Mouse (Mus musculus): ENCODE measurements around the gene Cox4i2. TPM values are rescaled to one million over a fixed set of nuclear protein-coding genes. Genes with fewer than 3 reads are reported as not detected.

Gene Cox4i2
- total and polyA plus RNA-seq, 2 experiments from 2014 or later: 4.3 to 5.4 TPM

DNA sequence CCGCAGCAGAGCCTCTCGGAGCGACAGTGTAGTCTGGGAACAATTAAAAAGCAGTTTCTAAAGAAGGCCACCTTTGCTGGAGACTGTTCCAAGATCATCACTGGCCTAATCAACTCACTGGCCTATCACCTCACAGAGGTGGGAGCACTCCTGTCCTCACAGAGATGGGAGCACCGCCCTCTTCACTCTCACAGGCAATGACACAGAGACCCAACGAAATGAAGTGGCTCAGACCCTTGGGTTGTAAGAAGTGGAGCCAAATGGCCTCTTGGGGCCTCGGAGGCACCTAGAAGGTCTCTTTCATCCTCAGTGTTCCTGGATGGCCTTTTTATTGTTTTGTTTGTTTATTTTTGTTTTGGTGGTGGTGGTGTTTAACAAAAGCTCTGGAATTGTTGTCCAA lies 27.8 kb upstream of the Cox4i2 start:
- ATAC-seq: no peak
- H3K27ac ChIP-seq (ENCODE audit: low read depth, low read length): no peak overlapping the region
- no peaks in the 10 kb centered on the region for H3K36me3 ChIP-seq (ENCODE audit: insufficient read depth)
- H3K9me3 ChIP-seq (ENCODE audit: low read length): no peaks in the 10 kb centered on the region
- H3K27me3 ChIP-seq (ENCODE audit: insufficient read depth, low read length): no peaks in the 10 kb centered on the region
- no peak overlapping the region for H3K4me3 ChIP-seq (ENCODE audit: low read depth, low read length)
- no peak overlapping the region for H3K9ac ChIP-seq
- DNase-seq: no peak
- no peaks in the 10 kb centered on the region for H3K4me1 ChIP-seq (ENCODE audit: insufficient read depth)
- no peak for TF ChIP-seq CTCF (IDR thresholded peaks at IDR 0.05; ENCODE audit: low read depth)
- 86% methylated on average over 6 of the region's 6 CpGs for WGBS
- H3K4me2 ChIP-seq (ENCODE audit: low read depth): no peak overlapping the region

DNA sequence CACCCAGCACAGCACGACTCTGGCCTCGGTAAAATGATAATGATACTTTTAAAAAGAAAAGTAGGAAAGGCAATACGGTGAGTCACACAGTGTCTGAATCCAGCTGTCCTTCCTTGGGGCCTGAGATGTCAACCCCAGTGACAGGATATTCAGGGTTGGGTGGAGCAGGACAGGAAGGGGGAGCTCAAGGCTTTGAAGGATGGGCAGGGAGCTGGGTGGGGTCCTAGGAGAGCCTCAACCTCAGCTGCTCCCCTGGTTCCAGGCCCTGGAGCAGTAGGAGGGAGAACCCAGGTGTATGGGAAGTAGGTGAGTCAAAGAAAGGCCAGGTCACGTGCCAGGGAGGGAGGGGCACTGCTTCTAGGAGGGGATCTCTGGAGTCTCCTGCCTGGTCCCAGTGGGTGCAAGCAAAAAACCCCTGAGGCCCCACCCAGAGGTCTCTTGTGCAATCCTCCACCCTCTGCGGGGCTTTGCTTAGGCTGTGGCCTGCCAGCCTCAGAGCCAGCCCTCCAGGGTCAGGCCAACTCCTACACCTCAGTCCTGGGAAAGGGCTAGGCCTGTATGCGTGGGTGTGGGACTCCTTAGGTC lies 27.1 kb upstream of the Cox4i2 start:
- no peaks in the 10 kb centered on the region for H3K4me1 ChIP-seq (ENCODE audit: insufficient read depth)
- no peaks in the 10 kb centered on the region for H3K36me3 ChIP-seq (ENCODE audit: insufficient read depth)
- no peak overlapping the region for H3K4me2 ChIP-seq (ENCODE audit: low read depth)
- TF ChIP-seq CTCF (IDR thresholded peaks at IDR 0.05; ENCODE audit: low read depth): no peak
- no peak overlapping the region for H3K9ac ChIP-seq
- H3K4me3 ChIP-seq (ENCODE audit: low read depth, low read length): no peak overlapping the region
- H3K27me3 ChIP-seq (ENCODE audit: insufficient read depth, low read length): no peaks in the 10 kb centered on the region
- ATAC-seq (no peak), DNase-seq (no peak)
- 73% methylated on average over 6 of the region's 6 CpGs for WGBS
- H3K27ac ChIP-seq (ENCODE audit: low read depth, low read length): no peak overlapping the region
- H3K9me3 ChIP-seq (ENCODE audit: low read length): no peaks in the 10 kb centered on the region

DNA sequence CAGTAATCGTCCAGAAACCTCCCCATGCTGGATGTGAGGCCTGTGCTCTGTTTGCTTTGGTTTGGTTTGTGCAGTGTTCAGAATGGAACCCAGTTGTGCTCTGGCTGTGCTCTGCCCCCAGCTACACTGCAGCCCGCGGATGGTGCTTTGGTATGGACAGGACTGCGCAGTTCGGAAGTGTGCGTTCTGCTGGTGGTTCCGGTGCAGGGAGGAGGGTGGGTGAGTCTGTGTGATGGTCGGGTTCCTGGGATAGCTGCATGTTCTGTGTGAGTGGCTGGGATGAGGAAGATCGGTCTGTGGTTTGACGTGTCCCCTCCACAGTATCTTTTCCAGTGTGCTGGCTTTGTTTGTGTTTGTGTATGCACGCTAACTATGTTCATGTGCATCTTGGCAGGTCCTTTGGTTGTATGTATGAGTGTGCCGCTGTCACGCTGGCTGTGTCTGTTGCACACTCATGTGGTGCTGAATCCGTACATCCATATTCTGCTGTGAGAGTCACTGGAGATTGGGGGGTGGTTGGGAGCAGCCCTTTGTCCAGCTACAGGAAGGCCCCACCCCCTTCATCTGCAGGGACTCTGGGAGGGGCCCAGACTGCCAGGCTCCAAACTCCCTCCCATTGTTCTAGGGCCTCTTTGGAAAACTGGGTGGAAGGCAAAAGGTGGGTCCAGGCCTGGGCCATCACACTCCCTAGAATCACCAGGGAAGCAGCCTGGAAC lies 26.0 kb upstream of the Cox4i2 start:
- no peak for DNase-seq
- Histone ChIP-seq H3K27ac (ENCODE audit: low read depth, low read length) (peak overlapping the region; percentile 21; the same call in 1 of the 2 replicates), H3K4me2 (ENCODE audit: low read depth) (no peak overlapping the region), H3K4me3 (ENCODE audit: low read depth, low read length) (no peak overlapping the region), H3K27me3 (ENCODE audit: insufficient read depth, low read length) (no peaks in the 10 kb centered on the region), H3K9me3 (ENCODE audit: low read length) (no peaks in the 10 kb centered on the region), H3K4me1 (ENCODE audit: insufficient read depth) (no peaks in the 10 kb centered on the region), H3K9ac (no peak overlapping the region), H3K36me3 (ENCODE audit: insufficient read depth) (no peaks in the 10 kb centered on the region)
- no peak for TF ChIP-seq CTCF (IDR thresholded peaks at IDR 0.05; ENCODE audit: low read depth)
- ATAC-seq: no peak
- WGBS: 87% methylated on average over 14 of the region's 14 CpGs

DNA sequence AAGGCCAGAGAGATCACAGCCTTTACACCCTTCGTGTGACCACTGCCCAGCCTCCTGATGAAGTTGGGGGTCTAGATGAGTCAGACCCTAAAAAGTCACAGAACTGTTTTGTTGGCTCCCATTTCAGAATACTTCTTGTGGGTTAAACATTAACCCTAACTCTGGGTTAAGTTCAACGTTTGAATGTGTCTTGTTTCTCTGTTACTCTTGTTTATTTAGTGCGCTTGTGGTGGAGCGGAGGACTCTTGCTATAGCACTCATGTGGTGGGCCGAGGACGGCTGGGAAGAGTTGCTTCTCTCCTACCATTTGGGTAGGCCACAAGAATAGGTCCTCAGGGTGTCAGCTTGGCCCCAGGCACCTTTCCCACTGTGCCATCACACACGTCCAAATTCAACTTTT lies 25.4 kb upstream of the Cox4i2 start:
- H3K9ac ChIP-seq: no peak overlapping the region
- no peaks in the 10 kb centered on the region for H3K4me1 ChIP-seq (ENCODE audit: insufficient read depth)
- H3K27me3 ChIP-seq (ENCODE audit: insufficient read depth, low read length): no peaks in the 10 kb centered on the region
- H3K9me3 ChIP-seq (ENCODE audit: low read length): no peaks in the 10 kb centered on the region
- ATAC-seq (no peak), DNase-seq (no peak)
- H3K4me2 ChIP-seq (ENCODE audit: low read depth): no peak overlapping the region
- WGBS: 82% methylated on average over 7 of the region's 7 CpGs
- no peak overlapping the region for H3K4me3 ChIP-seq (ENCODE audit: low read depth, low read length)
- no peaks in the 10 kb centered on the region for H3K36me3 ChIP-seq (ENCODE audit: insufficient read depth)
- no peak overlapping the region for H3K27ac ChIP-seq (ENCODE audit: low read depth, low read length)
- TF ChIP-seq CTCF (IDR thresholded peaks at IDR 0.05; ENCODE audit: low read depth): no peak

DNA sequence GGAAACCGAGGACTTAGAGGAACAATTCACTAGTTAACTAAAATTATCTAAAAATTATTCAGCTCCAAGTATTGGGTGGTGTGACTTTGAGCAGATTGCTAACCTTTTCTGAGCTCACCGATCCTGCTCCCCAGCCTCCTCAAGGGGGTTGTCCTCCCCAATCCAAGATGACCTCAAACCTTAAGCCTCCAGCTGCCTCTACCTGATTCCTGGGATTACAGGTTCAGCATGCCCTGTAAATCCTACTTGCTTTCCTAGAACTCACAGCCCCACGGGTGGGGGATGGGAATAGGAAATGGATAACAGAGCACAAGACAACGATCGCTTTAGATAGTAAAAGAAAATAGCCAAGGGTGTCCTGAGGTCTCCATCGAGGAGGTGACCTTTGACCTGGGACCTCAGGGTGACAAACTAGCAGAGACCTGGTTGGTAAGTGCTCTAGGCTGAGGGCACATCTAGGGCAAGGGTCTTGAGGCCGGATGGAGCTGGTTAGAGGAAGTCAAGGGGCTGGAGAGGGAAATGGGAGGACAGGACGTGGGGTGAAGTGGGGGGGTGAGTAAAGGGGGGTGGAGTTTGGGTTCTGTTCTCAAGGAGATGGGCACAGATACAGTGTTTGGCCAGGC lies 24.8 kb upstream of the Cox4i2 start:
- Histone ChIP-seq H3K4me3 (ENCODE audit: low read depth, low read length) (no peak overlapping the region), H3K27ac (ENCODE audit: low read depth, low read length) (no peak overlapping the region), H3K9ac (no peak overlapping the region), H3K36me3 (ENCODE audit: insufficient read depth) (no peaks in the 10 kb centered on the region), H3K27me3 (ENCODE audit: insufficient read depth, low read length) (no peaks in the 10 kb centered on the region), H3K9me3 (ENCODE audit: low read length) (no peaks in the 10 kb centered on the region), H3K4me1 (ENCODE audit: insufficient read depth) (no peaks in the 10 kb centered on the region), H3K4me2 (ENCODE audit: low read depth) (no peak overlapping the region)
- ATAC-seq (no peak), DNase-seq (no peak)
- TF ChIP-seq CTCF (IDR thresholded peaks at IDR 0.05; ENCODE audit: low read depth): no peak
- 70% methylated on average over 8 of the region's 8 CpGs for WGBS

DNA sequence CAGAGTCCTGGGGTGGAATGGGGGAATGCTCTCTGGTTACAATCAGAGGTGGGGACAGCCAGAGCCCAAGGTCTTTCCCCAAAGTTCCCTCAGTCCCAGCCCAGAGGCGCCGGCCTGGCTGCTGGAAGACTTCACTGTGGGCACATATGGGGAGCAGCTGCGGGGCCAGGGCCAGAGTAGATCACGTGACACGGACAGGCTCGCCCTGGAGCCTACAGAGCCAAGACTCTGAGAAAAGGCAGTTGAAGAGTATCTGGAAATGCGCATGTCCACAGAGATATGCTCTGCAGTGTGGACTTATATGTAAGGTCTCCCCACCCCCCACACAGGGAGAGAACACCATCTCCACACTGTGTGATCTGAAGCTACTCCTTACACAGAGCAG lies 24.3 kb upstream of the Cox4i2 start:
- H3K4me3 ChIP-seq (ENCODE audit: low read depth, low read length): no peak overlapping the region
- H3K9ac ChIP-seq: no peak overlapping the region
- WGBS: 51% methylated on average over 7 of the region's 7 CpGs
- no peak for TF ChIP-seq CTCF (IDR thresholded peaks at IDR 0.05; ENCODE audit: low read depth)
- no peaks in the 10 kb centered on the region for H3K27me3 ChIP-seq (ENCODE audit: insufficient read depth, low read length)
- DNase-seq (no peak), ATAC-seq (peak; percentile 45)
- H3K27ac ChIP-seq (ENCODE audit: low read depth, low read length): no peak overlapping the region
- H3K4me1 ChIP-seq (ENCODE audit: insufficient read depth): no peaks in the 10 kb centered on the region
- H3K9me3 ChIP-seq (ENCODE audit: low read length): no peaks in the 10 kb centered on the region
- H3K4me2 ChIP-seq (ENCODE audit: low read depth): no peak overlapping the region
- H3K36me3 ChIP-seq (ENCODE audit: insufficient read depth): no peaks in the 10 kb centered on the region

DNA sequence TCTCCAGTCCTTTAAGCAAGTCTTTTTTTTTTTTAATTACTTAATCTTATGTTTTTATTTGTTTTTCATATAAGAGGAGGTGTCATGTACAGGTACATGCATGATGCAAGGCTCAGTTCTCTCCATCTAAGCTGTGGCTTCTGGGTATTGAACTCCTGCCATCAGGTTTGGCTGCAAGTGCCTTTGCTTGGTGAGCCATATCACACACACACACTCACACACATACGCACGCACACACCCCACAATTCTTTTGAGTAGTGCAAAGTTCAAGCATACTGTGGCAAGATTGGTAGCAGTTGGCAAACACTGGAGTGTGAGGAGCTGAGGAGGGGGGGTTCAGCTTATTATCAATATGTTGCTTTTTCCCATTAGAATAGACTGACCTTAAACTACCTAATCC lies 20.8 kb upstream of the Cox4i2 start:
- DNase-seq (no peak), ATAC-seq (no peak)
- H3K4me3 ChIP-seq (ENCODE audit: low read depth, low read length): no peak overlapping the region
- WGBS: 82% methylated on average over 2 of the region's 2 CpGs
- H3K9ac ChIP-seq: no peak overlapping the region
- no peak for TF ChIP-seq CTCF (IDR thresholded peaks at IDR 0.05; ENCODE audit: low read depth)
- H3K27ac ChIP-seq (ENCODE audit: low read depth, low read length): no peak overlapping the region
- no peaks in the 10 kb centered on the region for H3K36me3 ChIP-seq (ENCODE audit: insufficient read depth)
- peaks cover 18% of the 10 kb centered on the region for H3K4me1 ChIP-seq (ENCODE audit: insufficient read depth)
- H3K4me2 ChIP-seq (ENCODE audit: low read depth): no peak overlapping the region
- H3K9me3 ChIP-seq (ENCODE audit: low read length): no peaks in the 10 kb centered on the region
- 0 out of 2 replicates have a peak, but pooled peaks cover 8% of the 10 kb centered on the region for H3K27me3 ChIP-seq (ENCODE audit: insufficient read depth, low read length)
